Mouse (Mus musculus) liver, adult 2 months (tissue): ENCODE measurements around the gene 1700028J19Rik.

Experiments
- CTCF ChIP-seq: fragments of 200-500 bp; IDR thresholded peaks from 2 replicates; pipeline ENCODE4 v1.5.1; 2011; ENCODE audit warnings: low read depth, low read length, control low read depth
- POLR2A ChIP-seq: fragments of 200-500 bp; IDR thresholded peaks from 2 replicates; pipeline ENCODE4 v1.6.1; 2011; ENCODE audit warnings: low read length, control low read depth; ENCODE audit not compliant: insufficient read depth; ENCODE audit errors: extremely low read depth

DNA sequence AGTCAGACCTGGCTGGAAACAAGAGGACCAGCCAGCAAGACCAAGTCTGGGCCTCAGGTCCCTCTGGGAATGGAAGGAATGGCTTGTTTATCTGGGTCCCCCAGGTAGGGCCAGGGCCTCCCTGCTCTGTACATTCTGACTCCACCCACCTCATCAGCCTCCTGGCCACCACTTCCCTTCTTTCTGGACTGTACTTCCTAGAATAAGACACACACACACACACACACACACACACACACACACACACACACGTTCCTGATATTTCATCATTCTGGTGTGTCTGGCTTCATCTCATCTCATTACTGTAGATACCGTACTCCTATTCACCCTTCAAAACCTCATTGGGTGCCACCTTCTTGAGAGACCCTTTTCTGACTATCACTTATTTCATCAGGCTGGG, 22.9 kb upstream of the 1700028J19Rik start:
- TF ChIP-seq CTCF: no peak
- no peak for TF ChIP-seq POLR2A
